Mouse (Mus musculus) kidney, adult 2 months (tissue): ENCODE measurements at regions not wholly inside any gene's neighbourhood (a gene's known extent, or its start where the extent isn't known, plus 50 kb on each side); places are given as distances from the start of the nearest gene placed in this dataset.

Experiments
- DNase-seq: peaks from one replicate; pipeline ENCODE4 v3.0.0; 2021
- H3K27ac ChIP-seq: fragments of 200-500 bp; 2 replicates; pipeline ENCODE4 v1.5.1; 2012; ENCODE audit warnings: low read depth, low read length, control low read depth, inconsistent platforms; ENCODE audit not compliant: insufficient read depth
- H3K27me3 ChIP-seq: fragments of 200-500 bp; replicated peaks from 2 replicates; pipeline ENCODE4 v1.6.1; 2012; ENCODE audit warnings: mild to moderate bottlenecking, moderate library complexity, low read length, inconsistent platforms; ENCODE audit not compliant: control insufficient read depth, insufficient read depth
- H3K36me3 ChIP-seq: fragments of 200-500 bp; 2 replicates; pipeline ENCODE4 v1.6.1; 2012; ENCODE audit warnings: mild to moderate bottlenecking, moderate library complexity, low read length, inconsistent platforms; ENCODE audit not compliant: control insufficient read depth, insufficient read depth
- H3K4me1 ChIP-seq: fragments of 200-500 bp; 2 replicates; pipeline ENCODE4 v1.6.1; 2011; ENCODE audit warnings: low read length; ENCODE audit not compliant: control insufficient read depth, insufficient read depth
- H3K4me3 ChIP-seq: fragments of 200-500 bp; 2 replicates; pipeline ENCODE4 v1.5.1; 2011; ENCODE audit warnings: mild to moderate bottlenecking, low read depth, low read length, control low read depth; ENCODE audit not compliant: insufficient read depth
- CTCF ChIP-seq: fragments of 200-500 bp; conservative IDR thresholded peaks from 2 replicates; pipeline ENCODE4 v1.5.1; 2011; ENCODE audit warnings: low read depth, mild to moderate bottlenecking, control low read depth, low read length, moderate library complexity, mixed read lengths; ENCODE audit not compliant: insufficient read depth, insufficient read length
- POLR2A ChIP-seq: fragments of 200-500 bp; IDR thresholded peaks from one replicate; pipeline ENCODE4 v1.6.1; 2011; ENCODE audit warnings: low read depth, low read length, control low read depth
- WGBS: fragments of 180-500 bp; shearing (Covaris S2); methylation state at CpG from one replicate; pipeline ENCODE4 v1.1.7; 2018; 5-methylcytosine and 5-hydroxymethylcytosine counted together

DNA sequence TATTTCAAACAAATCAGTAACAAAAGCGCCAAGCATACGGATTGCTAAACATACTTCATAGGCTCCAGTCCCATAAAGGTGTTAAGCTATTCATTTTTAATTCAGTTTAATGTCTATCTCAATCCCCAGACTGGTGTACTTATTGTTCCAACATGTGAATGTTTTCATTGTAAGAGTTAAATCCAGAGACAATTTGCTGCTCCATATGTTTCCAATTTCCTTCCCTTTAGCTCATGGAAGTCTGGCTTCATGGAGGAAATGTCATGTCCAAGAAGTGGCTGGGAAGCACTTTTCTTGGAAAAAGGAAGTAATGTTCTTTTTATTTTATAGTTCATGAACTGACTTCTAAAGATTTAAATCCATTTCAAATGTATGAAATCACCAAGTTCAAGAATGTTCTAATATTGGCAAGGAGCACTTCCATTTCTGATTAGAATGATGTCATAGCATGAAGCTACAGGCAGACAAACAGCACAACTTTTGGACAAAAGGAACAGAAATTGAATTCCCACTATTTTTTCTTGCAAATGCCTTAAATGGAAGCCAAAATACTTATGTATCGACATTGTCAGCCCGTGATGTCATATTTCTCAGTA is 362.6 kb upstream of the Akr1e1 start:
- 81% methylated on average over 4 of the region's 4 CpGs for WGBS
- DNase-seq, result no peak

DNA sequence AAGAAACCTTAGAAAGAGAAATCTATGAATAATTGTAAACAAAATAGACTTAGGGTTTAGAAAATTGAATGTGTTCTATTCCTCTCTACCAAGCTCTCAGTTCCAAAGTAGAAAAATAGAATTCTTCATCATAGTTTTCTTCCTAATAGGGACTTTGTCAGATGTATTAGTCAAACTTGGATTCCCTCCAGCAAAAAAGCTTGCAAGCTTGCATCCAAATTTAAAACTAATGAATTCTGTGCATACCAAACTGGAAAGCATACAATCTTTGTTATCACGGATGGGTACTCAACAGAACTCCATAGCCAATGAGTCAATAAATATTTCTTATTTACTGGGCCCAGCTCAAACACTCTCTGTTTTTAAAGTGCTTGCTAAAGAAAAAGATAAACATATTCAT is 383.9 kb upstream of the Akr1e1 start:
- no peak overlapping the region for H3K27ac ChIP-seq
- WGBS, result 65% methylated on average over 1 of the region's 1 CpGs
- no peaks in the 10 kb centered on the region for H3K36me3 ChIP-seq
- no peak for TF ChIP-seq CTCF
- no peak for TF ChIP-seq POLR2A
- no peak overlapping the region for H3K4me3 ChIP-seq
- DNase-seq, result no peak
- no peaks in the 10 kb centered on the region for H3K27me3 ChIP-seq
- H3K4me1 ChIP-seq, result no peaks in the 10 kb centered on the region

More for the DNA sequence above, 362.6 kb upstream of the Akr1e1 start:
- Histone ChIP-seq H3K36me3 (no peaks in the 10 kb centered on the region), H3K27me3 (no peaks in the 10 kb centered on the region), H3K4me3 (no peak overlapping the region), H3K27ac (no peak overlapping the region), H3K4me1 (no peaks in the 10 kb centered on the region)
- TF ChIP-seq CTCF (no peak), POLR2A (no peak)

DNA sequence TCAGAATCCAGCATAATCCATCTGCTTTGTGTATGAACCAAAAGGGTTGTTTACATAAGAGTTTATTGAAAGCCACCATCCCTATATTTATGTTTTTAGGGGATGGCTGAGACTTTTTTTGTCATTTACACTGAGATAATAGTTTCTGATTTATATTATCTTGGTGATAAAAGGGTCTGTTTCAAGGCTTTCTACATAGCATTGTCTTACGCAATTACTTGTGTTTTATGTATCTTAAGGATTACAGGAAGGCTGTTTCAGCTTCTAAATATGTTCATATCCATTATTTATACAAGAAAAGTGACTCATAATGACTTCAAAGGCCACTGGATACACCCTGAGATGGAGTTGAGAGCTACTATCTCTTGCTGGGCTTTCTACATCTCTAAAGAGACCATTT is 399.3 kb upstream of the Akr1e1 start:
- Histone ChIP-seq H3K4me1 (no peaks in the 10 kb centered on the region), H3K27ac (no peak overlapping the region), H3K4me3 (no peak overlapping the region), H3K36me3 (no peaks in the 10 kb centered on the region), H3K27me3 (no peaks in the 10 kb centered on the region)
- TF ChIP-seq POLR2A (no peak), CTCF (no peak)
- DNase-seq, result no peak
- 96% methylated on average over 1 of the region's 1 CpGs for WGBS

DNA sequence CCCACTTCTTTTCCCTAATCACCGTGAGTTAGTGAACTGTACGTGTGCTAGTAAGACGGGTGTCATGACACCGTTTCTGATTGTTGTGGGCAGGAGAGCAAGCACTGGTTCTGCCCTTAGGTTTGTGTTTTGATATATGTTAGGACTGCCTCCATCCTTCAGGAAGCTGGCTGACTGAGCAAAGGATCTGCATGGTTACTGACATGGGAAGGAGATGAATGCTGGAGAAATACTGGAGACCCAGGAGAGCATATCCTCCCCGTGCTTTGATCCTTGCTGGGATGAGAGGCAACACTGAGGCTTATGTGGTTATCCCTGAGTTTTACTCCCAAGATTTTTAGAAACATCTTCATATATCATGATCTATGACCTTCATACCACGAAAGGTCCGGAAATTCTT is 413.5 kb upstream of the Akr1e1 start:
- H3K4me1 ChIP-seq, result no peaks in the 10 kb centered on the region
- no peaks in the 10 kb centered on the region for H3K36me3 ChIP-seq
- no peak for TF ChIP-seq CTCF
- TF ChIP-seq POLR2A, result no peak
- H3K27ac ChIP-seq, result no peak overlapping the region
- WGBS, result 43% methylated on average over 7 of the region's 7 CpGs
- H3K27me3 ChIP-seq, result no peaks in the 10 kb centered on the region
- H3K4me3 ChIP-seq, result no peak overlapping the region
- DNase-seq, result no peak

DNA sequence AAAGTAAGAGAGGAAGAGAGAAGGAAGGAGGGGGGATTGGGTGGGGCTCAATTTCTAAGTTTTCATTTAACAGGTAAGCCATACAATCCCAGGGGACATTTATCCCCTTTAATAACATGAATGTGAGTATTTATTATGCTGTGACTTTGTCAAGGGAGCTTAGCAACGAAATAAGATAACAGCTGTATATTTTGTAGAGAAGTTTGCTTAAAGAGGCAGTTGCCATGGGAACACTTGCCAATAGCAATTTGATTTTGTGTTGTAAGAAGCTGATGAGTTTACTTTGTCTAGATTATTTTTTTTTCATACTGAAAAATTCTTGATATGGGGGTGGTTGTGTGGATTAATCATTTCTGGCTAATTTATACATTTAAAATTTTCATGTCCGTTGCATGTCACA is 450.9 kb upstream of the Akr1e1 start:
- Histone ChIP-seq H3K27me3 (no peaks in the 10 kb centered on the region; the same call in 1 of the 2 replicates), H3K27ac (no peak overlapping the region), H3K36me3 (no peaks in the 10 kb centered on the region), H3K4me3 (no peak overlapping the region), H3K4me1 (no peaks in the 10 kb centered on the region)
- no peak for TF ChIP-seq CTCF
- TF ChIP-seq POLR2A, result no peak
- DNase-seq, result no peak
- WGBS, result 68% methylated on average over 2 of the region's 2 CpGs

DNA sequence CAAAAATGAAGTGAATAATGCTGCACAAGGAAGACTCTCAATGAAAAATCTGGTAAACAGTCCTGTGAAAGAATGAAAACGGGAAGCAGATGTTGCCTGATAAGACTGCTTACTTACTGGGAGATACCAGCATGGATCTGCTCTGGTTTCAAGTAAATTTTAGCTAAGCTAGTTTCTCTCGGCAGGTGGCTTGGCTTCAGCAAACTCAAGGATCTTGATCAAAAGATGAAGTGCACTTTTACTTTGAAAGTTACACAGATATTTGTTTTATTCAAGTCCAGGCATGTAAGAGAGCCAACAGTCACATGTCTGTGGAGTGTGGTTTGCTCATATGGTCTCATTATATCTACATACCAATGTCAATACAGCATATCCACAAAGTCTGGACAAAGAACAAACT is 451.5 kb upstream of the Akr1e1 start:
- no peak for DNase-seq
- 59% methylated on average over 2 of the region's 2 CpGs for WGBS
- Histone ChIP-seq H3K4me3 (no peak overlapping the region), H3K4me1 (no peaks in the 10 kb centered on the region), H3K27ac (no peak overlapping the region), H3K36me3 (no peaks in the 10 kb centered on the region), H3K27me3 (no peaks in the 10 kb centered on the region; the same call in 1 of the 2 replicates)
- no peak for TF ChIP-seq CTCF
- no peak for TF ChIP-seq POLR2A

DNA sequence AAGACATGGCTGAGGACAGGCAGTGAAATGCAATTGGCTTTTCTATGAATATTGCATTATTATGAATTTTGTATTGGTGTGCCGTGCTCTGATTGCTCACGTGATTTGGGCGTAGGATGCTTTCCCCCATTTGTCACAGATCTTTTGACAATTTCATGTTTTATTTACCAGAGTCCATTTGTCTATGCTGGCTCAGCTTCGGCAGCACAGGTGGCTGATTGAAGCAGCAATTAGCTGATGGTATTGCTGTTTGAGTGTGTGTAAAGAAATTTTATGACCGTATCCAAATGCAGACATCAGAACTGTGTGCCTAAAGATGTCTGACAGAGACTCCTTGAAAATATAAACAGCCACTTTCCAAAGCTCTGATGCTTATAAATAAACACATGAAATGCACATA is 498.5 kb upstream of the Akr1e1 start:
- H3K27me3 ChIP-seq, result no peaks in the 10 kb centered on the region
- H3K27ac ChIP-seq, result no peak overlapping the region
- no peaks in the 10 kb centered on the region for H3K4me1 ChIP-seq
- 77% methylated on average over 5 of the region's 5 CpGs for WGBS
- TF ChIP-seq POLR2A (no peak), CTCF (no peak)
- no peak for DNase-seq
- no peaks in the 10 kb centered on the region for H3K36me3 ChIP-seq
- no peak overlapping the region for H3K4me3 ChIP-seq
